Mouse (Mus musculus) ES-Bruce4 (cell line): ENCODE measurements around the gene Trat1. TPM values are rescaled to one million over a fixed set of nuclear protein-coding genes. Genes with fewer than 3 reads are reported as not detected.

ENCODE experiments used
- H3K27ac ChIP-seq: 2 replicates; pipeline ENCODE4 v1.5.1; 2012; ENCODE audit warnings: low read length, inconsistent platforms; ENCODE audit not compliant: insufficient read depth
- H3K27me3 ChIP-seq: 2 replicates; pipeline ENCODE4 v1.6.1; 2012; ENCODE audit warnings: mild to moderate bottlenecking, low read length, inconsistent platforms; ENCODE audit not compliant: control insufficient read depth, poor library complexity, insufficient read depth, severe bottlenecking
- H3K36me3 ChIP-seq: 2 replicates; pipeline ENCODE4 v1.6.1; 2012; ENCODE audit warnings: inconsistent platforms, mild to moderate bottlenecking, low read length, moderate library complexity; ENCODE audit not compliant: control insufficient read depth, poor library complexity, insufficient read depth, severe bottlenecking
- H3K4me1 ChIP-seq: one replicate; pipeline ENCODE4 v1.8.1; 2011; ENCODE audit warnings: low read length; ENCODE audit not compliant: control insufficient read depth, insufficient read depth
- H3K4me3 ChIP-seq: 2 replicates; pipeline ENCODE4 v1.5.1; 2011; ENCODE audit warnings: low read depth, mild to moderate bottlenecking, low read length
- H3K9ac ChIP-seq: 2 replicates; pipeline ENCODE4 v1.6.1; 2012; ENCODE audit warnings: low read depth, mild to moderate bottlenecking, inconsistent platforms; ENCODE audit not compliant: poor library complexity, severe bottlenecking
- H3K9me3 ChIP-seq: replicated peaks from 2 replicates; pipeline ENCODE4 v1.6.1; 2012; ENCODE audit warnings: mild to moderate bottlenecking, low read length, inconsistent platforms; ENCODE audit not compliant: control insufficient read depth, poor library complexity, insufficient read depth, severe bottlenecking
- CTCF ChIP-seq: IDR thresholded peaks from one replicate; pipeline ENCODE4 v1.8.1; 2011; ENCODE audit warnings: low read depth, low read length
- EP300 ChIP-seq: IDR thresholded peaks from 2 replicates; pipeline ENCODE4 v1.6.1; 2011; ENCODE audit warnings: low read depth, low read length; ENCODE audit not compliant: insufficient read depth
- POLR2A ChIP-seq: IDR thresholded peaks from one replicate; pipeline ENCODE4 v1.8.1; 2011; ENCODE audit warnings: low read length; ENCODE audit not compliant: insufficient read depth
- polyA plus RNA-seq: library from polyadenylated mRNA; stranded (reverse); fragments of >200 nt; gene quantifications from 2 replicates; pipeline ENCODE4 v1.2.4, GENCODE M21; 2011; ENCODE audit warnings: low read depth; ENCODE audit not compliant: missing spikeins, insufficient read depth, insufficient read length

Trat1 gene
- polyA plus RNA-seq, 1 experiment: not detected

DNA sequence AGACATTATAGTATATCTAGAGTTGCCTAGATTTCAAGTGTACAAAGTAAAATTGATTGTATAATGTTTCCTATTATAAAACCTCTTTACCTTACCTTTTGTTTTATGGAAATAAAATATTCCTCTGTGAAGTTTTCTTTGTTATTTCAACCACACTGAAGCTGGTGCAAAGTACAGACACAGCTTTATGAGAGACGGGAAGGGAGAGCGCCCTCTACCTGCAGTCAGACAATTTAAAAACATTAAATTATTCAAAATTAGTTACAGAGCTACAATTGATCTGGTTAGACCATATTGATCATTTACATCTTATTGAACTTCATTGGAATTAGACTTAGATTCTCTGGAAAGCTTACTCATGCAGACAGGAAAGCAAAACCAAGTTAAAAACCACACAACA, 5.4 kb upstream of the Trat1 start:
- Histone ChIP-seq H3K27me3 (no peaks in the 10 kb centered on the region), H3K9me3 (no peaks in the 10 kb centered on the region), H3K36me3 (no peaks in the 10 kb centered on the region), H3K27ac (no peak overlapping the region), H3K4me3 (no peak overlapping the region), H3K4me1 (no peaks in the 10 kb centered on the region), H3K9ac (no peak overlapping the region)
- no peak for TF ChIP-seq POLR2A

GRCm38 (mm10) chr16:48769183-48769582, 2.6 kb downstream of the Trat1 start:
- no peak for TF ChIP-seq EP300
- TF ChIP-seq POLR2A: no peak
- TF ChIP-seq CTCF: no peak

GRCm38 (mm10) chr16:48760643-48761481, 11.0 kb downstream of the Trat1 start:
- Histone ChIP-seq H3K36me3 (no peaks in the 10 kb centered on the region), H3K9me3 (no peaks in the 10 kb centered on the region), H3K9ac (no peak overlapping the region), H3K4me1 (no peaks in the 10 kb centered on the region), H3K27me3 (no peaks in the 10 kb centered on the region), H3K27ac (no peak overlapping the region), H3K4me3 (no peak overlapping the region)
- TF ChIP-seq EP300 (no peak), POLR2A (no peak), CTCF (no peak)

More at GRCm38 (mm10) chr16:48769183-48769582, 2.6 kb downstream of the Trat1 start:
- no peaks in the 10 kb centered on the region for H3K9me3 ChIP-seq
- no peak overlapping the region for H3K27ac ChIP-seq
- H3K9ac ChIP-seq: no peak overlapping the region
- H3K27me3 ChIP-seq: no peaks in the 10 kb centered on the region
- no peaks in the 10 kb centered on the region for H3K4me1 ChIP-seq
- no peak overlapping the region for H3K4me3 ChIP-seq
- no peaks in the 10 kb centered on the region for H3K36me3 ChIP-seq

GRCm38 (mm10) chr16:48750145-48750827, 21.5 kb downstream of the Trat1 start:
- H3K9me3 ChIP-seq: no peaks in the 10 kb centered on the region
- peak overlapping the region; percentile 6; the same call in 1 of the 2 replicates for H3K4me3 ChIP-seq
- H3K27me3 ChIP-seq: no peaks in the 10 kb centered on the region
- H3K4me1 ChIP-seq: no peaks in the 10 kb centered on the region
- no peak overlapping the region for H3K27ac ChIP-seq
- no peaks in the 10 kb centered on the region for H3K36me3 ChIP-seq
- no peak for TF ChIP-seq EP300
- TF ChIP-seq POLR2A: no peak
- no peak for TF ChIP-seq CTCF
- no peak overlapping the region for H3K9ac ChIP-seq

DNA sequence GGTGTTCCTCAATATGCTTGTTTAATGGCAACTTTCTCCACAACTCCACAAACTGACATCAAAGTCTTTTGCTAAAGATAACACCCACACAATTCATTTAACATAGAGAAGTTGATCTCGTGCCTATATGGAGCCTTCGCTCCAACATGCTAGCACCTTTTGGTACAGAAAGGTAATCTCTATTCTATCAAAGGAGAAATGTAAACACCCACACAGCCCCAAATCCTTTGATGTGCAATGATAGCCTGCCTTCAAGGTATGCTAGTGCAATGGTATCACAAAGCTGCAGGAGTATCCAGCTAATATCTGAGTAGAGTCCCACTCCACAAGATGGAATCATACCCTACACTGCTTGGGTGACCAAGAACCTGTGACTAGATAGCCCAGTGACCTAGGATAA, 26.4 kb downstream of the Trat1 start:
- Histone ChIP-seq H3K27ac (no peak overlapping the region), H3K4me1 (no peaks in the 10 kb centered on the region), H3K36me3 (no peaks in the 10 kb centered on the region), H3K27me3 (no peaks in the 10 kb centered on the region), H3K9me3 (no peaks in the 10 kb centered on the region), H3K9ac (no peak overlapping the region), H3K4me3 (no peak overlapping the region)
- TF ChIP-seq POLR2A (no peak), CTCF (no peak), EP300 (no peak)

DNA sequence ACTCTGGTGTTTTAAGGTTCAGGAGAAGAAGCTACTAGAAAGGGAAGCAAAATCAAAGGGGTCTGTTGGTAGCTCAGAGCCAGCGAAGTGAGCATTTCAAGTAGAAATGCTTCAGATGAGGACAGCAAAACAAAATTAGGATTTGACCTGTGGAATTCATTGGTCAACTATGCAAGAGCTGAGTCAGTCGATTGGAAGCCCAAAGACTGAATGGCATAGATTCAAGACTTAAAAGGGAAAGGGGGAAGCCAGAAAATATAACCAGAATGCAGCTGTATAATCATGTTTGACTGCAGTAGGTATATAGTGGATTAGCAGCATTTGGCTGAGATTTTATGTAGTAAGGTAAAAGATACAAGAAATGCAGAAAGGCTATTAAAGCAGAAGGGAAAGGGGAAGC, 26.8 kb downstream of the Trat1 start:
- Histone ChIP-seq H3K27me3 (no peaks in the 10 kb centered on the region), H3K27ac (no peak overlapping the region), H3K9me3 (no peaks in the 10 kb centered on the region), H3K4me1 (no peaks in the 10 kb centered on the region), H3K36me3 (no peaks in the 10 kb centered on the region), H3K4me3 (no peak overlapping the region), H3K9ac (no peak overlapping the region)
- TF ChIP-seq CTCF: no peak
- TF ChIP-seq POLR2A: no peak
- no peak for TF ChIP-seq EP300
